Mouse (Mus musculus) spleen, postnatal 36 days (tissue): ENCODE data around the gene Lima1.
"Not testable (repeated sequence)": the region's sequence is repeated elsewhere in the genome, so short reads cannot be mapped to it uniquely, and the experiment has no call there.

ENCODE experiments used
- DNase-seq, 2 experiments: peaks; one replicate each; pipeline ENCODE4 v3.0.0; 2022; ENCODE audit warnings: low spot score in 2 of 2, mixed read lengths in 1 of 2

Lima1 gene

GRCm38 (mm10) chr15:99834681-99835080 is 40.6 kb downstream of the Lima1 start:
- DNase-seq = no peak

DNA sequence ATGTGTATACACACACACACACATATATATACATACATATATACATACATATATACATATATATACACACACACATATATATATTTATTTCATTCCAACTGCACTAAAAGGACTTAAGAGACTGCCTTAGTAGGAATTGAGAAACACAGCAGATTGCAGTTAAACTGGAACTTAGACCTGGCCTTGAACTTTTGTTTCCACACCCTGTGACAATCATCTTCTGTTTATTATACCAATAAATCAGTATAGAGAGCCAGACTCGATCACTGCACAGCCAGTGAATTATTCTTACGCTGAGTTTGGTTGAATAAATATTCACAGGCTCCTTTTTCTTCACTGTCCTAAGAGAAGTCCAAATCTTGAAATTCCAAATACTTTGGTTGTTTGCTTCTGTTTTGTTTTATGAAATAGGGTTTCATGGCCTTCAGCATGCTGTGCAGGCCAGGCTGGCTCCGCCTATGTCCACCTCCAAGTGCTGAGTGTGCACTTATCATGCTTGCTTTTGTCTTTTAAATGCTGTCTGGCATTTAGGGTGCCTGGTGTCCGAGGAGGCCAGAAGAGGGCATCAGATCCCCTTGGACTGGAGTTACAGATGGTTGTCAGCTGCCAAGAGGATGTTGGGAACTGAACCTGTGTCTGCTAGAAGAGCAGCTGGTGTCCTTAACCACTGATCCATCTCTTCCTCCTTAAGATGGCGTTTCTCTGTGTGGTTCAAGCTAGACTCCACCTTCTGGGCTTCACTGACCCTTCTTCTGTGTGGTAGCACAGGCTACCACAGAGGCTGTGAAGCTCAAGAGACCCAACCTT is 41.4 kb downstream of the Lima1 start:
- no peak for DNase-seq

GRCm38 (mm10) chr15:99831535-99831934 is 43.7 kb downstream of the Lima1 start:
- DNase-seq = no peak

GRCm38 (mm10) chr15:99828061-99828460 is 47.2 kb downstream of the Lima1 start:
- DNase-seq = no peak

- DNase-seq = no peak
These were observed 48.9 kb downstream of the Lima1 start for GRCm38 (mm10) chr15:99826210-99826888.

- no peak for DNase-seq
These were observed 50.0 kb downstream of the Lima1 start for GRCm38 (mm10) chr15:99825211-99825610.

DNA sequence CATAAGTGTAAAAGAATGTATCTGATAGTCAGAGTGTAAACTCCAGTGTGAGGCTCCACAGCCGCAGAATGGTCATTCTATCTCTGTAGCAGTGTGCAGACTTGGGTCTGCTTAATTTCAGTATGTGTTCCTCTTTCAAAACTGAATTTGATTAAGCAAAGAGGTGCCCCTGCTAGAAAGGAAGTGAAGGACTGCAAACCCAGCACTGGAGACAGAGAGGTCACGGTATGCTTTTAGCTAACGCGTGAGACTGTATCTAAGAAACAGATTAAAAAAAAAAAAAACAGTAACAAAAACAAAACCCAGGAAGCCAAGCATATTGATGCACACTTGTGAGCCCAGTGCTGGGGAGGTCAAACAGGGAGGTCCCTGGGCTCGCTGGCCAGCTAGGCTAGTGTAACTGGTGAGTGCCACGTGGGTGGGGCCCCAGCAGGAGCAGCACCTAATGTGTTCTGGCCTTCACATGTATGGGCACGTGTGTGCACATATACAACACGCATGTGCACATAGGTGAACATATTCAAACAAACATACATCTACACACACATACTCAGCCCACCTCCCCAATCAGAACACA is 51.8 kb downstream of the Lima1 start:
- no peak for DNase-seq

- DNase-seq = not testable (repeated sequence)
These were observed 52.8 kb downstream of the Lima1 start for GRCm38 (mm10) chr15:99822501-99822900.

DNA sequence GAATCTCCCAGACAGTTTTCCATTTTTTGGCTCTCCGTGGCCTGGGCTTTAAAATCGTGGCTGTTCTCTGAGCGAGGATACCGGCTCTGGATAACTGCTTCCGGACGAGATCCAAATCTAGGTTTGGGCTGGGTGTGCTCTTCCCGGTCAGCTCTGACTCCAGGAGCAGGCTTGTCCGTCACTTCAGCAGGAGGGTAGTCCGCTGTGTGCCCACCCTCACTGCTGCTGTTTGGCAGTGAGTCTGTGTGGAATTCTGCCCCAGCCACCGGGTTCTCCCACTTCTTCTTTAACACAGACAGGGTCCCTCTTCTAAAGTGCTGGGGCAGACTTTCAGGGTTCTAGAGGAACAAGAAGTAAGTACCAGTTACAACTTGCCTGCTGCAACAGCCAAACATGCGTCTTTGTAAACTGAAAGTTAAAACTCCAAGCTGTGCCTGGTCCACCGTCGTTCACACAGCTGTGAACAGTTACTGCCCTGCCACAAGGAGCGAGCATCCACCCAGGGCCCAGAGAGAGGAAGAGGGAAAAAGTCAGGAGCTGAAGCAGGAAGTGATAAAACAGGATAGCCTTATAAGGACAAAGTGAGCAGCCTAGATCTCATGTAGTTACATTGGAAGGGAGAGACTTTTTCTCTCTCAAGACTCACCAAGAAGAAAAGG is 55.5 kb downstream of the Lima1 start:
- DNase-seq = no peak

- DNase-seq = no peak
These were observed 56.2 kb downstream of the Lima1 start for GRCm38 (mm10) chr15:99819109-99819440.

DNA sequence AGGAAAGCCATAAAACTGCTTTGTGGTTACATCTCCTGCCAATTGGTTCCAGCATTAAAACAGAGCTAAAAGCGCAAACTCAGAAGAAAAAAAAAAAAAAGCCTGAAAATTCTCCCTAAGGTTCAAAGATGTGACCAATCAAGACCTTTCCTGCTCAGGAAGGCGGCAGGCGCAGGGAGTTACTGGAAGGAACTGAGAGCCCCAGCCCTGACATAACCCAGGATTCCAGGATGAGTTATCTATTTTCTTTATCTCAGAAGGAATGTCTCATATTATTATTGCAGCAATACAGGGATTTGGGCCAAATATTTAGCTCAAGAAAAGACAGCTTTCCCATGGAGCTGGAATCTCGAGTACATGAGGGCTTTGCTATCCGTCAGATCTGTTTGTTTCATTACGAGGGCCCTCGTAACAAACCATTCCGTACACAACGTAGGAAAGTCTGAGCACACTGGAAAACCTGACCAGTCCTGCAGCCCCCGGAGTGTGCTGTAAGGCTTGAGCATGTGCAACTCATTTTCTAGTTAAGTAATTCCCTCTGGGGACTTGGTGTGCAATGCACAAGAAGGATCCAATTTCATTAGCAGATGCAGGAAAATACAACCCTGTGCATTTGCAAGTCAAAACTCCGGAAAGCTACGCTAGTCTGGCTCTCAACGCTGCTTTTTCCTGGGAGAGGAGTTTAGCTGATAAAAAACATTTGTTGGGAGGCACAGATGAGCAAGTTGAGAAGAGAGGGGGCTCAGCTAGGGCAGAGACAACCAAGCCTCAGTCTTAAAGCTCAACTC is 56.7 kb downstream of the Lima1 start:
- DNase-seq = no peak

DNA sequence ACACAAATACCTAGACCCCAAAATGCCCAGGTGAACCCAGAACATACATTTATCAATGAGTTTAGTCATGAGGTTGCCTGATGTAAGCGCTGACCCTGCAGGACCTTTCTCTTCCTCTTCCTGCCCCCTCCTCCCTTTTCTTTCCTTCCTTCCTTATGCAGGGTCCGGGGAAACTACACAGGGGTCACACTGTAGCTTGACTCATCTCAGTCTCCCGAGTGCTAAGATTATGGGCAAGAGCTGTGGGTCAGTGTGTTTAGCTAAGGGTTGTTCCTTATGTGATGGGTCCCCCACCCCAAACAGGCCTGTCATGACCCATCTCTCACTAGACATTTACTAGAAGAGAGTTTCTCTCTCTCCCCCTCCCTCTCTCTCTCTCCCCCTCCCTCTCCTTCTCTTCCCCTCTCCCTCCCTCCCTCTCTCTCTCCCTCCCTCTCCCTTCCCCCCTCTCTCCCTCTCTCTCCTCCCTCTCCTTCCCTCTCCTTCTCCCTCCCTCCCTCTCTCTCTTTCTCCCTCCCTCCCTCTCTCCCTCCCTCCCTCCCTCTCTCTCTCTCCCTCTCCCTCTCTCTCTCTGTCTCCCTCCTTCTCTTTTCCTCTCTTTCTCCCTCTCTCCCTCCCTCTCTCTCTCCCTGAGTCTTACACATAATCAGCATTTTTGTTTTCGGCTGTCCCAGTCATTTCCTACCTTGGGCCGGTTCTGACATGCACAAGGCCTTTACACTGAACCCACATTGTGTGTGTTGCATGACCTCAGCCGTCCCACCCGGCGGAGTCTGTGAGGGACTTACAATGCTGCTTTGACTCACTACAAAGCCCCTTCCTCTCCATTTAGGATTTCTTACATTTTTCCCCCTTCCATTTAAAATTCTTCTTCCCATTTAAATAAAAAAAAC is 57.7 kb downstream of the Lima1 start:
- no peak for DNase-seq

DNA sequence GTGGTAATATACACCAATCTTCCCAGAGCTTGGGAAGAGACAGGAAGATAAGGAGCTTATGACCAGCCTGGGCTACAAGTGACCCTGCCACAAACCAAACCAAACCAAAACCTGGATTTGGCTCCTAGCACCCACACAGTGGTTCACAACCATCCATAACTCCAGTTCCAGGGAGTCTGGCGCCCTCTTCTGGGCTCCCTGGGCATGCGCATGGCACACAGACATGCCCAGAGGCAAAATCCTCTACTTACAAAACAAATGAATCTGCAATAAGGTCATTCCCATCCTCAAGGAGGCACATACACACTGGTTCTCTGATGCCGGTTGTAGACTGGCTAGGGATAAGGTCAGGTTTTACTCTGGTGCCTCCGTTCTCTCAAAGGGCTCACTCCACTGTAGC is 59.3 kb downstream of the Lima1 start:
- DNase-seq = no peak

DNA sequence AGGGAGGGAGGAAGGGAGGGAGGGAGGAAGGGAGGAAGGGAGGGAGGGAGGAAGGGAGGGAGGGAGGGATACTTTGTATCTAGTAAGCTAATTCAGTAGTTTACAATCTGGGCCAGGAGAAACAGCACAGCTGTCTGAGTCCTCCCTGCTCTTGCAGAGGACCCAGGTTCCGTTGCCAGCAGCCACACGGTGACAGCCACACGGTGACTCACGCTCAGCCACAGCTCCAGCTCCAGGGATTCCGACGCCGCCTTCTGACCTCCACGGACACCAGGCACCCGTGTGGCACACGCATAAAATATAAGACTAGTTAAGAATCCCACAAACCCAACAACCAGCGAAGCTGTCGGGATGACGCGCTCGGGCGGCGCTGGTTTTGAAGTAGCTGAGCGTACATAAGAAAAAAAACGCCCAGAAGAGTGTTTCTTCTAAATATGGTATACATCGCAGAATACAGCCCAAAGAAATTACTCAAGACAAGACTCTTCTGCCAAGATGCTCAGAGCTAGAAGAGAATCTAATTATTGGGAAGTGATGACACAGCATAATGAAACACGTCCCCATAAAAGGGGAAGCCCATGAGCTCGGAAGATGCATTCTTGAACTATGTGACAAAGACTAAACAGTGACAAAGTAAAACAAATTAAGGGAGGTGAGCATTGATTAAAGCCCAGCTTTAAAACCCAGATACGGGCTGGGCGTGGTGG is 60.5 kb downstream of the Lima1 start:
- DNase-seq = no peak

- no peak for DNase-seq
These were observed 61.6 kb downstream of the Lima1 start for GRCm38 (mm10) chr15:99813639-99814038.

GRCm38 (mm10) chr15:99812097-99812496 is 63.2 kb downstream of the Lima1 start:
- no peak for DNase-seq

DNA sequence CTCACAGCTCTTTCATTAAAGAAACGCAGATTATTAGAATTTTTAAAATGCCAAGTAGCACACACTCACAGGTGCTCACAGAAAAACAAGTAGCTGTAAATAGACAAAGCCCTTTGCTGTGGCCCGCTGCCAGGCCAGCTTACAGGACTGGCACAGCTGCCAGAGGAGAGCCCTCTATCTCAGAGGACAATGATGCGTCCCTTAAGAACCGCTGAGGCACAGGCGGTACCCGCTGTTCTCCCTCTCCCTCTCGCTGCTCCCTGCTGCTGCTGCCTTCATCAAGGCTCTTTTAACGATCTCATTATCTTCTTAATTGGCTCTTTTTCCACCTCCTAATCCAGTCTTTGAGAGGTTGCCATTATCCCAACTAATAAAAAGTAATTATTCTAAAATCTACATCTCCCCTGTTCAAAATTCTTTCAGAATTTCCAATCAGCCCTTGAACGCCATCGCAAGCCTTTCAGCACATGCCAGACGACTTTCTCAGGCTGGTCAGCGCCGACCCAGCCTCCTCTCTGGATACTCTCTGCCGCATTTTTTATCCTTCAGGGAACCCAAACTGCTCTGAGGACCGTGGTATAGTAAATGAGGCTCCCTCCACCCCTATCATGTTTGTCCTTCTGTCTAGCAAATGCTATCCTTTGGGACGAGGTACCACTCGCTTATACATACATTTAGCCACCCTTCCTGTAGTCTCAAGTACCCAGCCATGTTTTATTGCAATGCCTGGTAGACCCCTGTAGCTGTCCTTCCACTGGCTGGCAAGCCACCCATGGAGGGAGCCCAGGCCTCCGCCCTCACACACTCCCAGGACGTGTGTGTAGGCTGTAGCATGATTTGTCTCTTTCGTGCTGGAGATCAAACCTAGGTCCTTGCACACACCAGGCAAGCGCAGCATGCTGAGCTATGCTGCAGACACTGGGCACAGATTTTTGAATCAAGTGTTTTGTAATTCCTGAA is 67.2 kb downstream of the Lima1 start:
- DNase-seq = no peak

- DNase-seq = no peak
These were observed 69.1 kb downstream of the Lima1 start for GRCm38 (mm10) chr15:99806171-99806570.

- no peak for DNase-seq
These were observed 69.6 kb downstream of the Lima1 start for GRCm38 (mm10) chr15:99805673-99806072.
